Mouse (Mus musculus) heart, adult 2 months (tissue): ENCODE measurements at regions not wholly inside any gene's neighbourhood (a gene's known extent, or its start where the extent isn't known, plus 50 kb on each side); places are given as distances from the start of the nearest gene placed in this dataset.
A peak's percentile ranks its signal among the peaks of the same experiment; 100 is the strongest.

ENCODE experiments used
- DNase-seq, 2 experiments: peaks; one replicate each; pipeline ENCODE4 v3.0.0; 2021
- H3K27ac ChIP-seq: fragments of 200-600 bp; 2 replicates; pipeline ENCODE4 v1.8.1; 2022
- H3K27me3 ChIP-seq: fragments of 200-500 bp; 2 replicates; pipeline ENCODE4 v1.6.1; 2012; ENCODE audit warnings: mild to moderate bottlenecking, low read length, inconsistent platforms, mixed read lengths; ENCODE audit not compliant: control insufficient read depth, insufficient read depth
- H3K36me3 ChIP-seq: fragments of 200-500 bp; 2 replicates; pipeline ENCODE4 v1.6.1; 2012; ENCODE audit warnings: low read length, inconsistent platforms; ENCODE audit not compliant: control insufficient read depth, insufficient read depth
- H3K4me1 ChIP-seq: fragments of 200-500 bp; 2 replicates; pipeline ENCODE4 v1.6.1; 2011; ENCODE audit warnings: low read length; ENCODE audit not compliant: control insufficient read depth, insufficient read depth
- H3K4me3 ChIP-seq: fragments of 200-600 bp; 2 replicates; pipeline ENCODE4 v1.8.1; 2022
- H3K79me2 ChIP-seq: fragments of 200-500 bp; replicated peaks from 2 replicates; pipeline ENCODE4 v1.6.1; 2012; ENCODE audit warnings: mild to moderate bottlenecking, inconsistent platforms, low read length, moderate library complexity, mixed read lengths; ENCODE audit not compliant: control insufficient read depth, insufficient read depth
- H3K9ac ChIP-seq: fragments of 200-500 bp; 2 replicates; pipeline ENCODE4 v1.6.1; 2012; ENCODE audit warnings: low read depth, mild to moderate bottlenecking, control low read depth, inconsistent platforms, low read length, mixed read lengths
- CTCF ChIP-seq: fragments of 200-600 bp; IDR thresholded peaks from 2 replicates; pipeline ENCODE4 v1.8.1; 2022; ENCODE audit warnings: antibody characterized with exemption, mild to moderate bottlenecking, moderate library complexity
- EP300 ChIP-seq: fragments of 200-500 bp; IDR thresholded peaks from 2 replicates; pipeline ENCODE4 v1.6.1; 2011; ENCODE audit warnings: low read depth, low read length, control low read depth; ENCODE audit not compliant: insufficient read depth
- POLR2A ChIP-seq: fragments of 200-500 bp; IDR thresholded peaks from 2 replicates; pipeline ENCODE4 v1.6.1; 2011; ENCODE audit warnings: mild to moderate bottlenecking, low read depth, low read length, control low read depth; ENCODE audit not compliant: insufficient read depth
- WGBS: fragments of 180-500 bp; shearing (Covaris S2); methylation state at CpG from one replicate; pipeline ENCODE4 v1.1.7; 2018; 5-methylcytosine and 5-hydroxymethylcytosine counted together
- intact Hi-C: fragments of 180-260 bp; cut with DNase I; formaldehyde crosslinking; loops from one replicate; pipeline ENCODE4 v1.15.1; 2025

- H3K27me3 ChIP-seq, result no peaks in the 10 kb centered on the region
- H3K9ac ChIP-seq, result no peak overlapping the region
- no peaks in the 10 kb centered on the region for H3K4me1 ChIP-seq
- no peaks in the 10 kb centered on the region for H3K36me3 ChIP-seq
- intact Hi-C loops, result no loop called here
- no peak for TF ChIP-seq EP300
- no peak for TF ChIP-seq POLR2A
- no peak for TF ChIP-seq CTCF
- no peak for DNase-seq
- 41% methylated on average over 2 of the region's 2 CpGs for WGBS
- H3K79me2 ChIP-seq, result no peaks in the 10 kb centered on the region
- H3K27ac ChIP-seq, result no peak overlapping the region
- H3K4me3 ChIP-seq, result no peak overlapping the region
These were observed 534.7 kb downstream of the Zfp619 start for GRCm38 (mm10) chr7:40052255-40052654.

DNA sequence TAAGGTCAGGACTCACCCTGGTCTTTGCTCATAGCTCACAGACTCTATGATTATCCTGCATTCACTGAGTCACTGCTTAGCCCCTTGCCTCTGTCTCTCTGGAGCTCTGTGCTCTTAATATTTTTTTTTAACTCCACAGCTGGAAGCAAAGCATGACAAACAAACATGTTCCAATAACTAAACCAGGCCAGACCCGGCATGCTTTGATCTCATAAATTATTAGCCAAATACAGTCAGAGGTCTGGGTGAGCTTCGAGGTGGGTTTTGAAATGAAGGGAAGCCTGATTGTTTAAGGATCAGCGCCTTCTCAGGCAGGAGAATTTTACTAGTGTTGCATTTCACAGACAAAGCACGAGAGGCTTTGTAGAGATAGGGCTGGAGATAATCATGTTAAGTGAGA, 541.3 kb downstream of the Zfp619 start:
- Histone ChIP-seq H3K27me3 (no peaks in the 10 kb centered on the region), H3K4me3 (no peak overlapping the region), H3K4me1 (no peaks in the 10 kb centered on the region), H3K36me3 (no peaks in the 10 kb centered on the region), H3K79me2 (no peaks in the 10 kb centered on the region), H3K27ac (no peak overlapping the region), H3K9ac (no peak overlapping the region)
- 57% methylated on average over 4 of the region's 4 CpGs for WGBS
- TF ChIP-seq POLR2A, result no peak
- TF ChIP-seq CTCF, result no peak
- no peak for TF ChIP-seq EP300
- intact Hi-C loops, result no loop called here
- no peak for DNase-seq

- Histone ChIP-seq H3K79me2 (no peaks in the 10 kb centered on the region), H3K9ac (no peak overlapping the region), H3K27ac (no peak overlapping the region), H3K27me3 (no peaks in the 10 kb centered on the region), H3K4me3 (no peak overlapping the region), H3K4me1 (no peaks in the 10 kb centered on the region), H3K36me3 (no peaks in the 10 kb centered on the region)
- WGBS, result 19% methylated on average over 2 of the region's 2 CpGs
- DNase-seq, result no peak
- TF ChIP-seq CTCF (no peak), POLR2A (no peak), EP300 (no peak)
- intact Hi-C loops, result no loop called here
These were observed 547.1 kb downstream of the Zfp619 start for GRCm38 (mm10) chr7:40064631-40065030.

- WGBS, result 24% methylated on average over 6 of the region's 6 CpGs
- no peaks in the 10 kb centered on the region for H3K79me2 ChIP-seq
- H3K27me3 ChIP-seq, result no peaks in the 10 kb centered on the region
- no peak for TF ChIP-seq CTCF
- no peak for TF ChIP-seq EP300
- TF ChIP-seq POLR2A, result no peak
- H3K4me1 ChIP-seq, result no peaks in the 10 kb centered on the region
- intact Hi-C loops, result no loop called here
- peak; percentile 19 to 28 for DNase-seq
- H3K4me3 ChIP-seq, result no peak overlapping the region
- H3K36me3 ChIP-seq, result no peaks in the 10 kb centered on the region
- H3K9ac ChIP-seq, result no peak overlapping the region
- H3K27ac ChIP-seq, result no peak overlapping the region
These were observed 548.0 kb downstream of the Zfp619 start for GRCm38 (mm10) chr7:40065526-40065925.

GRCm38 (mm10) chr7:40067378-40067777, 549.8 kb downstream of the Zfp619 start:
- Histone ChIP-seq H3K4me3 (no peak overlapping the region), H3K4me1 (no peaks in the 10 kb centered on the region), H3K9ac (no peak overlapping the region), H3K27ac (no peak overlapping the region), H3K27me3 (no peaks in the 10 kb centered on the region), H3K36me3 (no peaks in the 10 kb centered on the region), H3K79me2 (no peaks in the 10 kb centered on the region)
- no peak for TF ChIP-seq CTCF
- TF ChIP-seq EP300, result no peak
- no peak for TF ChIP-seq POLR2A
- no peak for DNase-seq
- intact Hi-C loops, result no loop called here
- 18% methylated on average over 1 of the region's 1 CpGs for WGBS

GRCm38 (mm10) chr7:40071313-40071712, 553.7 kb downstream of the Zfp619 start:
- no peaks in the 10 kb centered on the region for H3K4me1 ChIP-seq
- no peak overlapping the region for H3K27ac ChIP-seq
- H3K4me3 ChIP-seq, result no peak overlapping the region
- H3K27me3 ChIP-seq, result no peaks in the 10 kb centered on the region
- intact Hi-C loops, result loop anchor here (10.0 kb wide), 1 partner anchor 227 kb away; no protein-coding TSS in a partner anchor
- TF ChIP-seq EP300 (no peak), CTCF (no peak), POLR2A (no peak)
- no peaks in the 10 kb centered on the region for H3K36me3 ChIP-seq
- no peaks in the 10 kb centered on the region for H3K79me2 ChIP-seq
- DNase-seq, result no peak
- WGBS, result 55% methylated on average over 2 of the region's 2 CpGs
- no peak overlapping the region for H3K9ac ChIP-seq
